Mouse (Mus musculus) liver, embryonic 14.5 days (tissue): ENCODE measurements at regions not wholly inside any gene's neighbourhood (a gene's known extent, or its start where the extent isn't known, plus 50 kb on each side); places are given as distances from the start of the nearest gene placed in this dataset.

Experiments used
- CTCF ChIP-seq: IDR thresholded peaks from 2 replicates; pipeline ENCODE4 v1.5.1; 2016; ENCODE audit warnings: antibody characterized with exemption, low read depth, control low read depth
- EP300 ChIP-seq: IDR thresholded peaks from 2 replicates; pipeline ENCODE4 v1.6.1; 2016; ENCODE audit warnings: antibody characterized with exemption, low read depth

- TF ChIP-seq CTCF (no peak), EP300 (no peak)
Observed at GRCm38 (mm10) chr2:84064371-84064770, 74.0 kb downstream of the Gm13691 start.
